Mouse (Mus musculus): Measurements from ENCODE around the gene Fadd.

The Fadd gene

GRCm38 (mm10) chr7:144581559-144582283, 542 bp downstream of the Fadd start:
- in situ Hi-C loops (cut with MboI, MseI) = loop anchor here (5.0 kb wide), 1 partner anchor 191 kb away; no protein-coding TSS in a partner anchor

- in situ Hi-C loops (cut with MboI, MseI) = no loop called here
Observed at GRCm38 (mm10) chr7:144577876-144578275, 4.4 kb downstream of the Fadd start.

- in situ Hi-C loops (cut with MboI, MseI) = no loop called here
Observed at GRCm38 (mm10) chr7:144572234-144572633, 10.0 kb downstream of the Fadd start.

GRCm38 (mm10) chr7:144571598-144571997, 10.7 kb downstream of the Fadd start:
- in situ Hi-C loops (cut with MboI, MseI) = no loop called here

- in situ Hi-C loops (cut with MboI, MseI) = no loop called here
Observed at GRCm38 (mm10) chr7:144569428-144569827, 12.8 kb downstream of the Fadd start.

GRCm38 (mm10) chr7:144568091-144568490, 14.2 kb downstream of the Fadd start:
- in situ Hi-C loops (cut with MboI, MseI) = no loop called here

- in situ Hi-C loops (cut with MboI, MseI) = no loop called here
Observed at GRCm38 (mm10) chr7:144566921-144567682, 15.2 kb downstream of the Fadd start.

GRCm38 (mm10) chr7:144563456-144564155, 18.7 kb downstream of the Fadd start:
- in situ Hi-C loops (cut with MboI, MseI) = no loop called here

- in situ Hi-C loops (cut with MboI, MseI) = no loop called here
Observed at GRCm38 (mm10) chr7:144562016-144562415, 20.2 kb downstream of the Fadd start.

GRCm38 (mm10) chr7:144560594-144560993, 21.7 kb downstream of the Fadd start:
- in situ Hi-C loops (cut with MboI, MseI) = no loop called here

- in situ Hi-C loops (cut with MboI, MseI) = loop anchor here (10.0 kb wide), 1 partner anchor 724 kb away; no protein-coding TSS in a partner anchor
Observed at GRCm38 (mm10) chr7:144558552-144558951, 23.7 kb downstream of the Fadd start.

- in situ Hi-C loops (cut with MboI, MseI) = loop anchor here (10.0 kb wide), 1 partner anchor 719 kb away; no protein-coding TSS in a partner anchor
Observed at GRCm38 (mm10) chr7:144554123-144554472, 28.2 kb downstream of the Fadd start.

- in situ Hi-C loops (cut with MboI, MseI) = loop anchor here (10.0 kb wide), 1 partner anchor 719 kb away; no protein-coding TSS in a partner anchor
Observed at GRCm38 (mm10) chr7:144553237-144554122, 28.8 kb downstream of the Fadd start, which contains the start of gene Ppfia1. Gene Ppfia1 (minus strand): TSS chr7:144553729.

GRCm38 (mm10) chr7:144552274-144552673, 30.0 kb downstream of the Fadd start:
- in situ Hi-C loops (cut with MboI, MseI) = loop anchor here (10.0 kb wide), 1 partner anchor 717 kb away; no protein-coding TSS in a partner anchor

GRCm38 (mm10) chr7:144550811-144551210, 31.5 kb downstream of the Fadd start:
- in situ Hi-C loops (cut with MboI, MseI) = loop anchor here (10.0 kb wide), 1 partner anchor 716 kb away; no protein-coding TSS in a partner anchor

GRCm38 (mm10) chr7:144549904-144550566, 32.2 kb downstream of the Fadd start:
- in situ Hi-C loops (cut with MboI, MseI) = loop anchor here (10.0 kb wide), 1 partner anchor 715 kb away; no protein-coding TSS in a partner anchor

GRCm38 (mm10) chr7:144545231-144545630, 37.0 kb downstream of the Fadd start:
- in situ Hi-C loops (cut with MboI, MseI) = no loop called here

- in situ Hi-C loops (cut with MboI, MseI) = no loop called here
Observed at GRCm38 (mm10) chr7:144541351-144541750, 40.9 kb downstream of the Fadd start.

- in situ Hi-C loops (cut with MboI, MseI) = no loop called here
Observed at GRCm38 (mm10) chr7:144539146-144539545, 43.1 kb downstream of the Fadd start.

- in situ Hi-C loops (cut with MboI, MseI) = no loop called here
Observed at GRCm38 (mm10) chr7:144538030-144538644, 44.1 kb downstream of the Fadd start.
